Mouse (Mus musculus): ENCODE data around the gene Cdc7.

DNA sequence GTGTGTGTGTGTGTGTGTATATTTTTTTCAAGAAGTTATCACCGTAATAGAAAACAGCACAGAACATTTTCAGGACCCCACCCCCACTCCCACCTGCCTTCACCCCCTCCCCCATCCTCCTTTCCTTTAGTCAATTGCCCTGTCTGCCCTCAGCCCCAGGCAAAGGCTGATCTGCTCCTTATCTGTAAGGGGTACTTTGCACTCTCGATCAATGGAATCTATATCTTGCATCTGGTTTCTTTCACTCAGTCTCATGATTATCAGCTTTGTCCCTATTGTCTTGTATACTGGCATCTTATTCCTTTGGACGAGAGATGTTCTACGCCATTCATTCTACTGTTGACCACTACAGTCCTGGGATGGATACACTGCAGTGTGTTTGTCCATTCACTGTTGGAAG is 36.1 kb upstream of the Cdc7 start:
- TF ChIP-seq CTCF (IDR thresholded peaks at IDR 0.05; ENCODE audit: insufficient read depth, low read length) (no peak), POLR2A (IDR thresholded peaks at IDR 0.05; ENCODE audit: borderline replicate concordance, extremely low read depth, low read depth, low read length) (no peak)
